Mouse (Mus musculus) mature B cell (primary cell): ENCODE data around the gene Tada1.

Experiments
- in situ Hi-C: fragments of 300-500 bp; cut with MboI; formaldehyde crosslinking; loops from 2 replicates; pipeline ENCODE4 v1.14.3; 2019

Tada1 gene

GRCm38 (mm10) chr1:166384614-166385013 is 5.7 kb downstream of the Tada1 start:
- in situ Hi-C loops: no loop called here

DNA sequence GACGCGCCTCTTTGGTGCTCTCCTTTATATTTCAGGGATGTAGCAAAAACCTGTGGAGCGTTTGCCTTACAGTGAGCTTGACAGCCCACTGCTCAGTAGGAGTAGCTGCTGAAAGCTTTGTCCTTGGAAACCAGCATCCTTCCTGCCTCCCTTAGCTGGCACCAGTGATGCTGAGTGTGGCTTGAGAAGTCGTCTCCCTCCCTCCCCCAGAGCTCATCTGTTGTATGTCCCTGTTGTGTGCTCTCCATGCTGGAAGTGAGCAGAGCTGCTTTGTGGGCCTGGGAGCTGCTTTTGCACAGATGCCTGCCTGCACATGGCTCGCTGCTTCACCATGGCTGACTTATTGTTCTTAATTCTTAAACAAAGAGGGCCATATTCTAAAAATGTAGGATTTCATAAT is 6.5 kb downstream of the Tada1 start:
- in situ Hi-C loops: no loop called here

GRCm38 (mm10) chr1:166388511-166388910 is 9.6 kb downstream of the Tada1 start:
- in situ Hi-C loops: no loop called here

- in situ Hi-C loops: no loop called here
These were observed 10.7 kb downstream of the Tada1 start for GRCm38 (mm10) chr1:166389406-166390125.

DNA sequence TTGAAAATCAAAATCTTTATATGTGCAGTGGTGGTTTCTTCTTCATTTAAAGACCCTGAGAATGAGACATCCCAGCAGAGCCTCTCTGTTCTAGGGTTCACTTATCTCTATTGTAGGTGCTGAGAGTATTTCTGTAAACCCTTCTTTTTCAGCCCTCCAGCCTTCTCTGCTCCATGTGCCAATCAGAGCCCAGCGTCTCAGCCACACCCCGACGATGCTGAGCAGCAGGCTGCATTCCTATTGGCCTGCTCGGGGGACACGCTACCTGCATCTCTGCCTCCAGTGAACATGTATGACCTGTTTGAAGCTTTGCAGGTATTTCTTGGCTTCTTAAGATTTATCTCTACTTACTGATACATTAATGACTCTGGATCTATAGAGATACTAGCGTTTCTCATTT is 12.8 kb downstream of the Tada1 start:
- in situ Hi-C loops: no loop called here

- in situ Hi-C loops: no loop called here
These were observed 15.9 kb downstream of the Tada1 start for GRCm38 (mm10) chr1:166394770-166395169.

- in situ Hi-C loops: no loop called here
These were observed 16.8 kb downstream of the Tada1 start for GRCm38 (mm10) chr1:166395661-166396060.

DNA sequence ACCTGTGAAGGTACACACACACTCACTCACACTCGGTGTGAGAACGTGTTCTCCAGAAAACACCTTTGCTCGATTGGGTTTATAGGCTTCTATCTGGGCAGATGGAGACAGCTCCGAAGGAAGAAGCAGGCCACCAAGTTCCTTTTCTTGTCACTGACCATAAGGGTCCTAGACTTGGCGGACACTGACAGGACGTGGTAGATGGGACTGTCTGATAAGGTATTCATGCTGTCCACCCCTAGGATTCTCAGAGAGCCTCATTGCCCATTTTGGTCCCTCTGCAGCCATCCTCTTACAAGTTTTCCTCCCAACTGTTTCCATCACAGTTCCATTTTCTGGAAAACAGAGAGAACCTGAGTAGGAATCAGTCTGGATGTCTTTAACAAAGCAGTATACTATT is 17.5 kb downstream of the Tada1 start:
- in situ Hi-C loops: no loop called here

DNA sequence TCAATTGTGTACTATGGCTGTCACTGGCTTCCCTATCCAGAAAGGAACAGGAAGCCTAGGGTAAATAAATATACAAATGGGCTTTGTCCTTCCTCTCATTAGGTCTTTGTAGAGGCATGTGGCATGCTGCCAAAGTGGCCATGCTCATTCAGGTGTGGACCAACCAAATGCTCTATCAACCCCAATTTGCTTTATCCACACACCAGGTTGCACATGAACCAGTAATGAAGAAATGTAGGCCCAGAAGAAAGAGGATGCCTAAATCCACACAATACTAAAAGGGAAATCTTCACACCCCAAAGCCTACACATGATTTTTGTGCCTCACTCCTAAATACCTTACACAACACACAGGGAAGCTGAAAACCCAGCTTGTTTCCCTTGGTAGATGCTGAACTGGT is 22.6 kb downstream of the Tada1 start:
- in situ Hi-C loops: no loop called here

DNA sequence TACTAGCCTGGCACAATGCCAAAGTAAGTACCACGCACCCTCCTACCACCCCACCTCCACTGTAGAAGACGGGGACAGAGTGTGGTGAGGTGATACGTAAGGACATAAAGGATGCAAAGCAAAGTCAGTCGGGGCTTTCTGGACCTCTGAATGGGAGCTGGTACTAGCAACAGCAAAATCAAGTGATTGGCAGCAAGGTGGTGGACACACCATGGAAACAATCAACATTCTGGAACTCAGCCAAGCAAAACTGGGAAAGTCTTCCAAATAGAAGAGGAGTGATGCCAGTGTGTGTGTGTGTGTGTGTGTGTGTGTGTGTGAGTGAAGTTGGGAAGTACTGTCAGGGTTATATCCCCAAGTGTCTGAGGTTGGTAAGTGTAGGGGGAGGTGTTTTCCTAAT is 23.1 kb downstream of the Tada1 start:
- in situ Hi-C loops: no loop called here

GRCm38 (mm10) chr1:166403846-166404245 is 24.9 kb downstream of the Tada1 start:
- in situ Hi-C loops: no loop called here

GRCm38 (mm10) chr1:166409177-166409700 is 30.3 kb downstream of the Tada1 start:
- in situ Hi-C loops: no loop called here

- in situ Hi-C loops: no loop called here
These were observed 30.9 kb downstream of the Tada1 start, which contains the start of gene Pogk for GRCm38 (mm10) chr1:166409701-166410220. Pogk (minus strand) TSS chr1:166409863.

GRCm38 (mm10) chr1:166411541-166411940 is 32.6 kb downstream of the Tada1 start:
- in situ Hi-C loops: no loop called here

DNA sequence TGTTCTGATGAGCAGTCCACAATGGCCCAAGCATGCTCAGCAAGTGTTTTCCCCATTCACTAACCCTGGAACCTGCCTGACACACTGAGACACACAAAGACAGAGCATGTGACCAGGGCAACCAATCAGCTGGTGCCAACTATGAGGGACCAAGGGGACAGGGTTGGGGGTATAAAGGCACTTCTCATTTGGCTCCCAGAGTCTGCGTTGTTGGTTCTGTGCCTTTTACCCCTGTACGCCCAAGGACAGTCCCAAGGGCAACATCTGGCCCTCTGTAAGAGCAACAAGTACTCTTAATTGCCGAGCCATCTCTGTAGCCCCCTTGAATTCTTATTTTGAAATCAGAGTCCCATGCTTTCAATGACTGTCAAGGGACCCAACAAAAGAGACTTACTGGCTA is 33.4 kb downstream of the Tada1 start:
- in situ Hi-C loops: no loop called here

DNA sequence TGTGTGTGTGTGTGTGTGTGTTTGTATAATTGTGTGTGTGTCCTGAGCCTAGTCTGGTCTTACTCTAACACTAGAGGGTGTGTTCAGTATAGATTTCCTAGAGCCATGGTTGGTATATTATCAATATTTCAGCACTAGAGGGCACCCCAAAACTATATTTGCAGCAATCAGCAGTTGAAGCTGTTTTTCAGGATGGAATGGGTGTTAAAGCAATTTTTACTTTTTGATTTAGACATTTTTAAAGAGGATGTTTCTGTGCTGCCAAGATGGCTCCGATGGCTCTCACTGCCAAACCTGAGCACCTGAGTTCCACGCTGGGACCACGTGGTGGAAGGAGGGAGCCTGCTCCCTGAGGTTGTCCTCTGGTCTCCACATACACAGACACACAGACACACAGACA is 50.2 kb downstream of the Tada1 start:
- in situ Hi-C loops: no loop called here

DNA sequence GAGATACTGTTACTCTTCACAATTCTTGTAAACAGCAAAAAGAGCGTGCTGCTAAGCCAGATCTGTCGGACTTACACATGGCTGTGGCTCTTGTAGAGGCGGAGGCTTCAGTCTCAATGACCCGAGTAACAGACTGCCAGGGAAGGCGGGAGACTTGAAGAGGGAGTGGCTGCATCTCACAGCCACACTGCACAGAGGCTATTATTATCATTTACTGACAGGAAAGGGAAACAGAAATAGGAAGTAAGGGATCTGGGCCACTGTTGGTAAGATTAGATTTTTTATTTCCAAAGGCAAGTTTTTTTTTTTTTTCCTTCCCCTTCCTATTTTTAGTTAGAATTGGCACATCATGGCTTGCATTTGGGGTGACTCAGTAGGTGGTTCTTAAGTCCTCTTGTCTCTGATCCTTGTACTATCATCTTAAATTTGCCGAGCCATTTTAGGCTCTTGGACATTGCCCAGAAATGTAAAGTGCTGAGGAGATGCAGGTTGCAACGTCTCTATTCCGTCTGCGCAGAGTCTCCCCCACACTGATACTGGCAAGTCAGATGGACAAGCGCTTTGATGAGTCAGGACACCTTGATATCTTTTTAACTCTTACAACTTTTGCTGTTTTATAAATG is 51.0 kb downstream of the Tada1 start:
- in situ Hi-C loops: no loop called here

DNA sequence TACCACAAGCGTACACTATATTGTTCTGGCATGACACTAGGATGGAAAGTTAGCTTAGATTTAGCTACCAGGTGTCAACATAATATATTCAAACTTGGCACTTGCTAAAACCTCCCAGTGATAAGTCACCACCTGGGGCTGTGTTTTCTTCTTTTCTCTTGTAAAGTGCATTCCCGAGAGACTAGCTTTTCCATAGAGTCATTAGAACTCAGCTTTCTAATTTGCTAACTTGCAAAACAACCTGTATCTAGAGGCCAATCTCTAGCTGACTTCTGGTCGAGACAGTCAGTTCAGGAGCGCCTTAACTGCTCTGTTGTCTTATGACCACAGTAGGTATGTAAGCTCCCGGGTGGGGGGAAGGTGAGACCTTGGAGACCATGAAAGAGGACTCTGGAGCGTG is 60.5 kb downstream of the Tada1 start:
- in situ Hi-C loops: no loop called here

DNA sequence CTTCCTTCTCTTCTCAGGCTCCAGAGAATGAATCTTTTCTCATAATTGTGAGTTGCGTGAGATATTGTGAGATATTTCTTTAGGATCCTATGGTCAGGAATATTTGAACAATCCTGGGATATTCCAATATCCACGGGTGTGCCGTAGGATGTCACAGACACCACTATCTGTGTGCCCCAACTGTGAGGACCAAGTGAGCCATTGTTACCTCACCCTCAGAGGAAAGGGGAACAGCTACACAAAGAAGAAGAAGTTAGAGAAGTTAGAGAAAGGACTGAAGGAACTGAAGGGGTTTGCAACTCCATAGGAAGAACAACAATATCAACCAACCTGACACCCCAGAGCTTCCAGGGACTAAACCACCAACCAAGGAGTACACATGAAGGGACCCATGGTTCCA is 63.1 kb downstream of the Tada1 start:
- in situ Hi-C loops: no loop called here
